Mouse (Mus musculus): Measurements from ENCODE around the gene Atg14. TPM values are rescaled to one million over a fixed set of nuclear protein-coding genes. Genes with fewer than 3 reads are reported as not detected.

Gene Atg14
- polyA plus RNA-seq, 1 experiment = 2.9 TPM

DNA sequence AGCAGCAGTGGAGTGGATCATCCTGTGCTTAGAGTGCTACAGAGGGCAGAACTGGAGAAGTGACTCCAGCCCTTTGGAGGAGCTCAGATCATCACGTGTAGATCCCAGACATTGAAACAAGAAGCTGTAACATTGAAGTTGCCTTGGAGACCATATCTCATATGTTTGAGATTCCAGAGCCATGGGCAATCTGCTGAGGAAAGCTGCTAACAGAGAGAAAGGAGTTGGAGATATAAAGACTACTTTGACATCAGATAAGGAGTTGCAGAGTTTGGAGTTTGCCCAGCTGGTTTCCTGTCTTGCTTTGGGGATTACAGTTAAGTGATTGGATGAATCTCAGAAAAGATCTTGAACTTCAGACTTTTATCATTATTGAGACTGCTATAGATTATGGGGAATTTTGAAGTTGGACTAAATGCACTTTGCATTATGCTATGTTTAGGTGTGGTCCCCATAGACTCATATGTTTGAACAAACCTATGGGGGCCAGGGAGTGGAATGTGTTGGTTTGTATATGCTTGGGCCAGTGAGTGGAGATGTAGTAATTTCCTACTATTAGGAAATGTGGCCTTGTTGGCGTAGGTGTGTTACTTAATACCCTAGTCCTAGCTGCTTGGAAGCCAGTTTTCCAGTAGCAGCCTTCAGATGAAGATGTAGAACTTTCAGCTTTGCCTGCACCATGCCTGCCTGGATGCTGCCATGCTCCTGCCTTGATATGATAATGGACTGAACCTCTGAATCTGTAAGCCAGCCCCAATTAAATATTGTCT is 76.7 kb downstream of the Atg14 start:
- TF ChIP-seq GATA1 (IDR thresholded peaks at IDR 0.05; ENCODE audit: low read length) = no peak

Other genes starting within 250 kb of the Atg14 start
- gene Lgals3, start 202.9 kb downstream of the Atg14 start, polyA plus RNA-seq (2012) = 0.41 and 0.77 TPM in 2 replicates
- 4.0 and 31.8 TPM in 2 replicates for gene Dlgap5, start 152.2 kb downstream of the Atg14 start, polyA plus RNA-seq (2012)
- gene Fbxo34, start 120.2 kb downstream of the Atg14 start, polyA plus RNA-seq (2012) = 25.3 and 30.2 TPM in 2 replicates
- 4.3 and 8.8 TPM in 2 replicates for gene Ktn1, start 77.8 kb upstream of the Atg14 start, polyA plus RNA-seq (2012)

All from G1E-ER4 (cell line).